Mouse (Mus musculus) heart, embryonic 16.5 days (tissue): Measurements from ENCODE around the gene Pde7b. TPM values are rescaled to one million over a fixed set of nuclear protein-coding genes. Genes with fewer than 3 reads are reported as not detected.

ENCODE experiments used
- ATAC-seq: fragments of 200-750 bp; cut with Nextera tagmentation; replicated peaks from 2 replicates; pipeline ENCODE4 v1.8.0; 2017; ENCODE audit warnings: moderate number of reproducible peaks; ENCODE audit not compliant: insufficient read depth, low FRiP score; ENCODE audit errors: extremely low read depth
- H3K27ac ChIP-seq: fragments of 300-500 bp; sonication (generic); 2 replicates; pipeline ENCODE4 v1.5.1; 2014; ENCODE audit warnings: mild to moderate bottlenecking, low read length, control low read depth, moderate library complexity
- H3K27me3 ChIP-seq: fragments of 300-500 bp; sonication (generic); 2 replicates; pipeline ENCODE4 v1.6.1; 2014; ENCODE audit warnings: low read length, mixed read lengths; ENCODE audit not compliant: control insufficient read depth, insufficient read depth
- H3K36me3 ChIP-seq: fragments of 300-500 bp; sonication (generic); 2 replicates; pipeline ENCODE4 v1.6.1; 2014; ENCODE audit not compliant: control insufficient read depth, insufficient read depth
- H3K4me1 ChIP-seq: fragments of 300-500 bp; sonication (generic); 2 replicates; pipeline ENCODE4 v1.6.1; 2014; ENCODE audit warnings: low read length, mixed read lengths; ENCODE audit not compliant: control insufficient read depth, insufficient read depth
- H3K4me2 ChIP-seq: fragments of 300-500 bp; sonication (generic); 2 replicates; pipeline ENCODE4 v1.6.1; 2014; ENCODE audit warnings: low read depth, mild to moderate bottlenecking, control low read depth, low read length
- H3K4me3 ChIP-seq: fragments of 300-500 bp; sonication (generic); 2 replicates; pipeline ENCODE4 v1.5.1; 2014; ENCODE audit warnings: mild to moderate bottlenecking, control low read depth, low read length
- H3K9ac ChIP-seq: fragments of 300-500 bp; sonication (generic); 2 replicates; pipeline ENCODE4 v1.6.1; 2014; ENCODE audit warnings: low read length, control low read depth
- H3K9me3 ChIP-seq: fragments of 300-500 bp; sonication (generic); replicated peaks from 2 replicates; pipeline ENCODE4 v1.6.1; 2016; ENCODE audit warnings: low read length; ENCODE audit not compliant: control insufficient read depth
- WGBS: fragments of 180-500 bp; shearing (Covaris S2); extraction: QIAGEN DNeasy Blood & Tissue Kit; methylation state at CpG from one replicate; pipeline ENCODE4 v1.1.7; 2014; 5-methylcytosine and 5-hydroxymethylcytosine counted together
- polyA plus RNA-seq: library from polyadenylated mRNA; unstranded; fragments of >200 nt; fragmentation: Nextera tagmentation; extraction: Ambion mirVana; gene quantifications from 2 replicates; pipeline ENCODE4 v1.2.1, GENCODE M21; 2015

Gene Pde7b
- polyA plus RNA-seq, 1 experiment from 2014 or later = 4.0 TPM

DNA sequence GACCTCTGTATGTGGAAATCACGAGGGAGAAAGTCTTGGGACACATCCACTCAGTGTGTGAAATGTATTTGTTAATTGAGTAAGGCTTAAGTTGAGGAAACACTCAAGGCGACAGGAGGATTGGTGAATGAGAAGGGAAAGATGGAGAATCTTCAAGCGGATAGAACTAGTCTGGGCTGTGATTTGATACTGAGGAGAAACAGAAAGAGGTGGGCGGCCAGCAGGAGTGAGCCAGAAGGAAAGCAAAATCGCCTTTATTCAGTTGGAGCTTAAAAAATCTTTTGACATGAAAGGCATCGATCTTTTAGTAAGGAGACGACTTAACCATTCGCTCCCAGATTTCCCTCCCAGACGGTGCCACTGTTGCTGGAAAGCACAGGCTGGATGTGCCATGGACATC lies 34.9 kb downstream of the Pde7b start:
- Histone ChIP-seq H3K4me3 (no peak overlapping the region), H3K9me3 (no peaks in the 10 kb centered on the region), H3K36me3 (no peaks in the 10 kb centered on the region), H3K9ac (no peak overlapping the region), H3K27ac (no peak overlapping the region), H3K4me1 (no peaks in the 10 kb centered on the region), H3K4me2 (no peak overlapping the region), H3K27me3 (no peaks in the 10 kb centered on the region)
- ATAC-seq = no peak
- 79% methylated on average over 9 of the region's 9 CpGs for WGBS

- WGBS = 88% methylated on average over 2 of the region's 2 CpGs
- Histone ChIP-seq H3K4me3 (no peak overlapping the region), H3K4me2 (no peak overlapping the region), H3K9me3 (peaks cover 4% of the 10 kb centered on the region), H3K27me3 (no peaks in the 10 kb centered on the region), H3K27ac (no peak overlapping the region), H3K9ac (no peak overlapping the region), H3K4me1 (no peaks in the 10 kb centered on the region), H3K36me3 (no peaks in the 10 kb centered on the region)
- ATAC-seq = no peak
Measured at GRCm38 (mm10) chr10:20684151-20684550, 40.7 kb downstream of the Pde7b start.

DNA sequence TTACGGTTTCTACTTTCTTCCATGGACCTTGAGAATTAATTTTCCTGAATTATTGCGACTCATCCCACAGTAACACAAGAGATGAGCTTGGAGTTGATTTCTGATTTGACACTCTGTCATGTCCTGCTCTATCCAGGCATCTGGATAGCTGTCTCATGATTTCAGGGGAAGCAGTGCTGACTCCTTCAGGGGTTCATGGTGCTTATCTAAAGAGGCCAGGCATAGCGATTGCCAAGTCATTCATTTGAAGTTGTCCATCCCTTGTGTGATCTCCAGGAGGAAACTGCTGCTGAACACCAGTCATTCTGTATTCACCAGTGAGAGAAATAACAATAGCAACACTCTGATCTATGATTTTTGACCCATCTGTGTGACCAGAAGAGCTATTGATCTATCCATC lies 43.9 kb downstream of the Pde7b start:
- H3K27me3 ChIP-seq = no peaks in the 10 kb centered on the region
- peaks cover 4% of the 10 kb centered on the region for H3K9me3 ChIP-seq
- no peak overlapping the region for H3K4me3 ChIP-seq
- H3K4me1 ChIP-seq = no peaks in the 10 kb centered on the region
- H3K36me3 ChIP-seq = no peaks in the 10 kb centered on the region
- H3K27ac ChIP-seq = no peak overlapping the region
- no peak overlapping the region for H3K4me2 ChIP-seq
- H3K9ac ChIP-seq = no peak overlapping the region
- 84% methylated on average over 3 of the region's 3 CpGs for WGBS
- no peak for ATAC-seq

DNA sequence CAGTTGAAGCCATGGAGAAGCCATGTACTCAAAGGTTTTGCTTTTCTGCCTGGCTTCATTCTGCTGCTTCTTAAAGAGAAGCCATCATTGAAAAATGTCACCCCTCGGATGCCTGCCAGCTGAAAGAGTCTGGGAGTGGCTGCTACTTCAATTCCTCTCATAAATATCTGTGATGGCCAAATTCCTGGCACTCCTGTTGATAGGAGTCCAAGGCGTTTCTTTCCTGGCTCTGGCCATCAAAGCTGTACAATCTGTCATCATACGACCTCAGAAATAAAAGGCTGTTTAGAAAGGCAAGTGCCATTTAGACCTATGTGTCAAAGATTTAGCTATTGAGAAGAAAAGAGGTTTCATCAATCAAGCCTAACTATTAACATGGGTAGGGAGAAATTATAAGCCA lies 49.6 kb downstream of the Pde7b start:
- Histone ChIP-seq H3K9ac (no peak overlapping the region), H3K27ac (peak overlapping the region; percentile 51), H3K9me3 (0 out of 2 replicates have a peak, but pooled peaks cover 3% of the 10 kb centered on the region), H3K4me3 (no peak overlapping the region), H3K4me1 (peaks cover 24% of the 10 kb centered on the region), H3K36me3 (0 out of 2 replicates have a peak, but pooled peaks cover 3% of the 10 kb centered on the region), H3K27me3 (no peaks in the 10 kb centered on the region), H3K4me2 (no peak overlapping the region)
- WGBS = 23% methylated on average over 3 of the region's 3 CpGs
- ATAC-seq = peak; percentile 61; the same call in 1 of the 2 replicates

DNA sequence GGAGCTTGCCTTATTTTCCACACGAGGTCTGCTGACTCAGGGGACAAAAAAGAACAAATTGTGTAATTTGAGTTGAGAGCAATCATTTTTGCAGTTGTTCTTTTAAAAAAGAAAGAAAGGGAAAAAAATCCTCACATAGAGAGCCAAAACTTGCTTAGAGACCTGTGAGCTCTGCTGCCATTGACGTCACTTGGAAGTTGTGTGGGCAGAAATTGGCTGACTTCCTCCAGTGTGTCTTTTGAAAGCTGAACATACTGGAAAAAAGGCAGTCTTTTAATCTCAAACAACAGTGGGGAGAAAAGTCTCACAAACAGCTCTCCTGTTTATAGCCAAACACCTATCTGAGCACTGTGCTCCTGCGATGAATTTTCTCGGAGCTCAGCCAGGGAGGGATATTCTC lies 51.1 kb downstream of the Pde7b start:
- Histone ChIP-seq H3K9me3 (0 out of 2 replicates have a peak, but pooled peaks cover 3% of the 10 kb centered on the region), H3K4me1 (peaks cover 25% of the 10 kb centered on the region), H3K4me3 (no peak overlapping the region), H3K4me2 (no peak overlapping the region), H3K36me3 (0 out of 2 replicates have a peak, but pooled peaks cover 3% of the 10 kb centered on the region), H3K27me3 (no peaks in the 10 kb centered on the region), H3K9ac (no peak overlapping the region), H3K27ac (peak overlapping the region; percentile 33; the same call in 1 of the 2 replicates)
- WGBS = 72% methylated on average over 4 of the region's 4 CpGs
- no peak for ATAC-seq

DNA sequence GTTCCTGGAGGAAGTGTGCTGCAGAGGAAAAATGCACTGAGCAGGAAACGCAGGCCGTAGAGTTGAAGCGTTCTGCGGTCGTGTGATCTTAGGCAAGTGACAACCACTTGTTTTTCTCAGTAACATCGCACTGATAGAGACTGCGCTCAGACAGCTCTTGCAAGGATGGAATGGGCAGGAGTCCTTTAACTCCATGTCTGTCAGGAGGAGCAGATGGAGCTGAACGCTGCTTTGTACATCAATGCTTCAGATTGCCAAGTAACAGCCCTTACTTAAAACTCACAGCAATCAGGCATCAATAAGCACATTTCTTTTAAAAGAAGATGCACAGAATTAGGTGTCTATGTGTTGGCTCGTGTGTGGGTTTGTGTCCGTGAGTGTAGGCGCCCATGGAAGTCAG lies 52.3 kb downstream of the Pde7b start:
- Histone ChIP-seq H3K36me3 (0 out of 2 replicates have a peak, but pooled peaks cover 3% of the 10 kb centered on the region), H3K9ac (no peak overlapping the region), H3K27ac (peak overlapping the region; percentile 51), H3K4me1 (peaks cover 32% of the 10 kb centered on the region), H3K4me2 (no peak overlapping the region), H3K4me3 (no peak overlapping the region), H3K9me3 (0 out of 2 replicates have a peak, but pooled peaks cover 3% of the 10 kb centered on the region), H3K27me3 (no peaks in the 10 kb centered on the region)
- ATAC-seq = no peak; the same call in 1 of the 2 replicates
- 53% methylated on average over 11 of the region's 11 CpGs for WGBS

GRCm38 (mm10) chr10:20671621-20672020 lies 53.3 kb downstream of the Pde7b start:
- H3K27me3 ChIP-seq = no peaks in the 10 kb centered on the region

DNA sequence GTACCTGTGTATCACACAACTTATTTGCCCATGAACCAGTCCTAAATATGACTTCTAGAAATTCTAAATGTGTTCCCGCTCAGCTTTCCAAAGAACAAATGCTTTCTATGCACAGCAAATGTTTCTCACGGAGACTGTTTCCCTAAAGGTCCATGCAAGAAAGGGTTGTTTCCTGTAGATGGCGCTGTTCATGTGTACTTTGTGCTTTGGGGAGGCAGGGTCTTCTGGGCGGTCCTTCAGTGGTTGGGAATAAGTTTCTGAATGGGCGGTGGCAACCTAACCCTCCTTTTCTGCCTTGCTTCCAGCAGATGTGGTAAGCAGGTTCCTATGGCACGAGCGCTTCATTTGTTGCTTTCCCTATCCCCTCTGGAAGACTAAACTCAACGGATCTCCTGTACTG lies 54.3 kb downstream of the Pde7b start:
- Histone ChIP-seq H3K9ac (no peak overlapping the region), H3K27me3 (no peaks in the 10 kb centered on the region), H3K36me3 (0 out of 2 replicates have a peak, but pooled peaks cover 3% of the 10 kb centered on the region), H3K4me1 (peaks cover 30% of the 10 kb centered on the region), H3K4me3 (no peak overlapping the region), H3K9me3 (0 out of 2 replicates have a peak, but pooled peaks cover 3% of the 10 kb centered on the region), H3K27ac (no peak overlapping the region), H3K4me2 (no peak overlapping the region)
- no peak for ATAC-seq
- WGBS = 88% methylated on average over 8 of the region's 8 CpGs

More at GRCm38 (mm10) chr10:20671621-20672020, 53.3 kb downstream of the Pde7b start:
- Histone ChIP-seq H3K27ac (no peak overlapping the region; the same call in none of the 2 replicates), H3K4me1 (peaks cover 32% of the 10 kb centered on the region), H3K4me2 (no peak overlapping the region), H3K9ac (no peak overlapping the region), H3K4me3 (no peak overlapping the region), H3K9me3 (0 out of 2 replicates have a peak, but pooled peaks cover 3% of the 10 kb centered on the region), H3K36me3 (0 out of 2 replicates have a peak, but pooled peaks cover 3% of the 10 kb centered on the region)
- WGBS = 48% methylated on average over 5 of the region's 5 CpGs
- ATAC-seq = no peak

- H3K36me3 ChIP-seq = 0 out of 2 replicates have a peak, but pooled peaks cover 3% of the 10 kb centered on the region
- no peak overlapping the region for H3K27ac ChIP-seq
- WGBS = 83% methylated on average over 10 of the region's 10 CpGs
- ATAC-seq = no peak
- H3K9me3 ChIP-seq = 0 out of 2 replicates have a peak, but pooled peaks cover 3% of the 10 kb centered on the region
- H3K4me2 ChIP-seq = no peak overlapping the region
- H3K27me3 ChIP-seq = no peaks in the 10 kb centered on the region
- H3K9ac ChIP-seq = no peak overlapping the region
- peaks cover 19% of the 10 kb centered on the region for H3K4me1 ChIP-seq
- H3K4me3 ChIP-seq = no peak overlapping the region
Measured at GRCm38 (mm10) chr10:20669467-20669866, 55.4 kb downstream of the Pde7b start.
